Mouse (Mus musculus) inflammation-experienced regulatory T-cells, adult 6 months (primary cell): ENCODE measurements around the gene Gjb1. TPM values are rescaled to one million over a fixed set of nuclear protein-coding genes. Genes with fewer than 3 reads are reported as not detected.
A peak's percentile ranks its signal among the peaks of the same experiment; 100 is the strongest.
"Not testable (repeated sequence)": the region's sequence is repeated elsewhere in the genome, so short reads cannot be mapped to it uniquely, and the experiment has no call there.

Source experiments
- ATAC-seq: one replicate; pipeline ENCODE4 v1.8.0; 2017
- polyA plus RNA-seq, 3 experiments: library from polyadenylated mRNA; unstranded; fragments of 100-300 nt; shearing (Covaris generic); gene quantifications; one replicate each; pipeline ENCODE4 v1.2.1; 2017

Gjb1 gene
- not detected for polyA plus RNA-seq

DNA sequence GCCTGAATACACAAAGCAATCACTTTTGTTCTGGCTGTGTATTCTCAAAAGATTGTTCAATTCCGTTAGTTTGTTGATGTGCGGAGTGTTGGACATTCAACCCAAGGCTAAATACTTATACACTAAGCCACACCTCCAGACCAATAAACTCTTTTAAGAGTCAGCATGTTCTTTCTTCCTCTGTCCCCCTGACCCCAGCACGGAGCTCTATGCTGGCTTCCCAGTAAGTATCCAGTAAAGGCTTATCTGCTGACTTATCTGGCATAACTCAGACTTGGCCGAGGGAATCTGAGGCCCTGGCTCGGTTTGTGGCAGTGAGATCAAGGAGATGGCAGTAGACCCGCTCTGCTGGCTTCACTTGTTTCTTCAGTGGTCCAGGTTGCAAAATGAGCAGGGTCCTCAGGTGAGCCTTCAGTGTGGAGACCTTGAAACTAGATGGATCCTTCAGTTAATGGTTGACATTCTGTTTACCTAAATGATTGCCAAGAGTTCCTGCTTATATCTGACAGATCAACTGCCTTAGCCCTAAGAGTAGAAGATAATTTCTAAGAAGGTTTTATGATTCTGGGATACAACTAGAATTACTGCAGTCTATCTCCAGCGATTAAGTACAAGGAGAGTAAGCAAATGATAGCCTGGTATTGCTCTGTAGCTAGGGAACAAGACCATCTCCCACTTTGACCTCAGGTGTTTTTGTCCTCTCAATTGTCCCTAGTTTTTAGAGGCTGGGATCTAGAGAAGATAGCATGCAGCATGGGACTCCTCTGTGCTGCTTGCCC is at the start of gene Gjb1:
Gjb1 (plus strand) TSS at position 189 of the 779 bp plus-strand sequence.
- ATAC-seq: no peak

DNA sequence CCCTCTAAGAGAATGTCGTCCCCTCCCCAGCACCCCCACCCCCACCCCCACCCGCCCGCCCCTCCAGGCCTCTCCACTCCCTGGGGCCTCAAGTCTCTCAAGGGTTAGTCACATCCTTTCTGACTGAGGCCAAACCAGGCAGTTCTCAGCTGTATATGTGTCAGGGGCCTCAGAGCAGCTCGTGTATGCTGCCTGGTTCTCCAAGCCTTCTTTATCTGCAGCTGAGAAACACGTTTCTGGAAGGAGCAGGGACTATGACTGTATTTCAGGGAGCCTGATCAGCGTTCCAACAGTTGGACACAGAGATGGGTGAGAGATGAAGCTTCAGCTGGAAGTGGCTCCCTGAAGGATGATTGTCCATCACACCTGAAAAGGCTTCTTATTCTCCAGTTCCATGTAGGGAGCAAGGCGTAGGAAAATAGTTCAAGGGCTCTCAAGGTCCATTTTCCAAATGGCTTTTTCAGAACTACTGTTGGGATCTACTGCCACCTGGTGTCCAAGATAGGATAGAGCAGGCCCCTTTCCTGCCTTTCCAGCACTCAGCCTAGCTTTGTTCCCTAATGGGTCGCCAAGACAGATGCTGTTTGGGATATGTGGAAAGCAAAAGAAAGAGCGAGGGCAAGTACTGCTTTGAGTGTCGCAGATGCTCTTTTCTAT is 46.7 kb upstream of the Gjb1 start:
- ATAC-seq: no peak

DNA sequence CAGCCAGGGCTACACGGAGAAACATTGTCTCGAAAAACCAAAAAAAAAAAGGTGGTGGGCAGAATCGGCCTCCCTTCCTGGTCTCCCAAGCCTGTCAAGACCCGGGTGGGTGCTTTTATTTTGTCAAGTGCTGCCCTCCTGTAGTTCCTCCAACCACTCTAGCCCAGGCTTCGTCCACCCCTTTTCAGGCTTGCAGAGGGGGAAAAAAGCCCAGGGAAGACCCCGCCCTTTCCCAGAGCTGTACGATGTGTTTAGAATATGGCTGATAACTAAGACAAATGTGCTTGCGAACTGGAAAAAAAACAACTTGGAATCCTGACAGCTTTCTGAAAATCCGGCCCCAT is 44.2 kb upstream of the Gjb1 start:
- ATAC-seq: no peak

DNA sequence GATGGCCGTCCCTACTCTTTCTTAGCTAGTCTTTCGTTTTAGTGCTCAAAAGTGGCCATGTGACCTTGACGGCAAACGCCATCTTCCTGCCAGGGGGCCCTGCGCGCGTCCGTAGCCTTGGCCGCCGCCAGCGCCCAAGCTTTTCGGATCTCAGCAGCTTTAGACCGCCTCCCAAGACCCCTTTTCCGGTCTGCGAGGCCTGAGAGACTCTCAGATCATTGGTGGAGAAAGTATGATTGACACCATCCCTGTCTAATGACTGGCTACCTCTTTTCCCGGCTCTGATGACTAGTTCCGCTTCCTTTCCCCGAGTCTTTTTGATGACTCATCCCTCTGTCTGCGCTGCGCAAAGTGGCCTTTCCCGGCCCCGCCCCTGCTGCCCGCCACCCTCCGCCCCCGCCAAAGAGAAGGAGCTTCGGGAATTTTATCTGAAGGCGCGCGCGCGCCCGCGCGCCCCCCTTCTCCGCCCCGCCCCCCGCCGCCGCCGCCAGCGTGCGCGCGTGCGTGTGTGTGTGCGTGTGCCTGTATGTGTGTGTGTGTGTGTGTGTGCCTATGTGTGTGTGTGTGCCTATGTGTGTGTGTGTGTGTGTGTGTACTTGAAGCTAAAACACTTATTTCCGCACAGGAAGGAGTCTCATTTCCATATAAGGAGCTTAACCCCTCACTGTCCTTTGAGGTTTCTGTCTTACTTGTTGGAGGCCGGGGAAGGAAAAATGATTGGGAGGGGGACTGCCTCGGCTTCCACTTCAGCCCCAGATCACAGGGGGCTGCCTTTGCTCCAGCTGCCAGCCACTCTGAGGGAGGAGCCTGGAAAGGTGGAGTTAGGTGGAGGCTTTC is 43.6 kb upstream of the Gjb1 start:
- ATAC-seq: peak; percentile 90

DNA sequence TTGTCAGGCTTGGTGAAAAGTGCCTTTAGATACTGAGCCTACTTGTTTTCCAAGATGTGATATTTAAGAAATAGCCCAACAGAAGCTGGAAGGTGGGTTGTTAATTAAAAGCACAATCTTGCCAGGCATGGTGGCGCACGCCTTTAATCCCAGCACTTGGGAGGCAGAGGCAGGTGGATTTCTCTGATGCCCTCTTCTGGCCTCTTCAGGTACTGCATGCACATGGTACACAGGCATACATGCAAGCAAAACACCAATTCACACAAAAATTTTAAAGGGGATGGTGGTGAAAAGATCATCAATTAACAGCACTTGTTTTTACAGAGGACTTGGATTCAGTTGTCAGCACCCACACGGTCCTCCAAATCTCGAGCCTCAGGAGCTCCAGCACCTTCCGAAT is 41.6 kb upstream of the Gjb1 start:
- no peak for ATAC-seq

DNA sequence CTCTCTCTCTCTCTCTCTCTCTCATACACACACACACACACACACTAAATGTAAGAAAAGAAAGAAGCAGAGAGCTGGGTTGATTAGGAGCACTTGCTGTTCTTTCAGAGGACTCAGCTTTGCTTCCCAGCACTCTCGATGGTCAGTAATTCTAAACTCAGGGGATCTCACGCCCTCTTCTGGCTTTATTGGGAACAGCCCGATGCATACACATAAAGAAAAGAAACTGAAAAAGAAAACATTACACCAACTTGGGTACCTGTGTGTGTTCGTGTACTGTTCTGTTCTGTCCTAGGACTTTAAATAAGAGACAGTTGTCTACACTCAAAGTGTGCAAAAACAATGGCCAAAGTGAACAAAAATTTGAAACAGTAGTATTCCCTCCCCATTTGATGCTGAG is 37.5 kb upstream of the Gjb1 start:
- no peak for ATAC-seq

DNA sequence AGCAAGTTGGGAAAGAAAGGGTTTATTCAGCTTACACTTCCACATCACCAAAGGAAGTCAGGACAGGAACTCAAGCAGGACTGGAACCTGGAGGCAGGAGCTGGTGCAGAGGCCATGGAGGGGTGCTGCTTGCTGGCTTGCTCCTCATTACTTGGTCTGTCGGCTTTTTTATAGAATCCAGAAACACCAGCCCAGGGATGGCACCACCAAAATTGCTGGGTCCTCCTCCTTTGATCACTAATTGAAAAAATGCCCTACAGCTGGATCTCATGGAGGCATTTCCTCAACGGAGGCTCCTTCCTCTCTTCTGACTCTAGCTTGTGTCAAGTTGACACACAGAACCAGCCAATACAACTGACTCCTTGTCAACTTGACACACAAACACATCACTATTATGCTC is 33.3 kb upstream of the Gjb1 start:
- not testable (repeated sequence) for ATAC-seq

DNA sequence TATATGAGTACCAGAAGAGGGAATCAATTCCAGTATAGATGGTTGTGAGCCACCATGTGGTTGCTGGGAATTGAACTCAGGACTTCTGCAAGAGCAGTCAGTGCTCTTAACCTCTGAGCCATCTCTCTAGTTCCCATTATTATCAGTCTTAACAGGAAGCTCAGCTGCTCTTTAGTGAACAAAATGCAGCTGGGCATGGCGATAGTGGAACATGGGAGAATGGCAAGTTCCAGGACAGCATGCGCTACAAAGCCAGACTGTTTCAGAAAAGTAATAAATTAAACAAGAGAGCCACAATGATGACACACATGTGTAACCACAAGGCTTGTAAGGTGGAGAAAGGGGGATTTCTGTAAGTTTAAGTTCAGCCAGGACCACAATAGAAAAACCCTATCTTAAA is 30.7 kb upstream of the Gjb1 start:
- ATAC-seq: no peak

DNA sequence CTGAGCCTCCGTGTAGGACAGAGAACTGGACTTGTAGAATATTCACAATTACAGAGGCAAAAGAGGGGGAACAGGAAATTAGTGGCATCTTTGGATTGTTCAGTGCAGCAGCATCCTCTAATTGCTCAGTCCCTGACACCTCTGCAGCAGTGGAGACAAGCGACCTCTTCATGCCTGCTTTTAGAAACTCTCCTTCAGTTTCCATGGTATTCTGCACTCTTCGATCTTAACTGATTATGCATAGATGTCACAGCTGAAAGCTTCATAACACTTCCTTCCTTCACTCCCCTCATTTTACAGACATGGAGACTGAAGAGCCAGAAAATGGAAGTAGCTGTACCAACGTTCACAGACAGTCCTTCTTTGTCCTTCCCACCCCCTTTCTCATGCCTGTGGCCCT is 29.7 kb upstream of the Gjb1 start:
- ATAC-seq: no peak

DNA sequence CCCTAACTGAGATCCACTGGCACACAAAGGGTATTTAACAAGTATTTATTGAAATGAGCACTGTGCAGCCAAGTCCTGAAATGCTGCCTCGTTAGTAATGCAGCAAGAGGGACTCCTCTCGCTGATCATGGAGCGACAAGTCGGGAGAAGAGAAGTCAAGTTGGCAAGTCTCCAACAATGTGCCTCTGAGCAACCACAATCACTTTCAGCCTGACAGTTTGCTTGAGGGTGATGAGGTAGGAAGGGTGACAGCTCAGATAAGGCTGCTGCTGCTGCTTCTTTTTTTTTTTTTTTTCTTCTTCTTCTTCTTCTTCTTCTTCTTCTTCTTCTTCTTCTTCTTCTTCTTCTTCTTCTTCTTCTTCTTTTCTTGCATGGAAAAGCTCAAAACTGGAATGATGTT is 25.0 kb upstream of the Gjb1 start:
- no peak for ATAC-seq

DNA sequence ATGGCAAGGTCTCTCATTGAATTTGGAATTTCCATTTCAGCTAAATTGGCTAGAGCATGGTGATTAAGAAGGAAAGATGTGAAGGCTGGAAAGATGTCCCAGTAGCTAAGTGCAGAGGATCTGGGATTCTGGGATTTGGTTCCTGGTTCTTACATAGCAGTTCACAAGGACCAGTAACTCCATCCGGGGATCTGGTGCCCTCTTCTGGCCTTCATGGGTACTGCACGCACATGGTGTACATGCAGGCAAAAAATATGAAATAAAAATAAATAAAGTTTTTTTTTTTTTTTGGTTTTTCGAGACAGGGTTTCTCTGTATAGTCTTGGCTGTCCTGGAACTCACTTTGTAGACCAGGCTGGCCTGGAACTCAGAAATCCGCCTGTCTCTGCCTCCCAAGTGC is 17.3 kb upstream of the Gjb1 start:
- not testable (repeated sequence) for ATAC-seq

DNA sequence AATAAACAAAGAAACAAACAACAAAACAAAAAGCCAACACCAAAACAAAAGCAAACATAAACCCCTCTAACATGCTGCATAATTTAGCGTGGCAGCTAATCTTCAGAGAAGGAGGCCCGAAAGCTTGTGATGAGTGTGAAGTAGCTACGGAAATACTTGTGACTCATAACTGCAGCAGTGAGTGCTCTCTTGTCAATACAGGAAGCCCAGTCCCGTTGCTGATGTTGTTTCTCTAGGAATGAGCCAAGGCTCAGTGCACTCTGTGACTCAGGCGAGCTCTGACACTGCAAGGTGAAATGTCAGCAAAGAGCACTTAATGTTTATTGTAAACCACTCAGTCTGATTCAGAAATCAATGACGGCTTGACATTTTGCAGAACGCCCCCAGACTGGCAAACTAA is 7.2 kb upstream of the Gjb1 start:
- peak; percentile 99 for ATAC-seq

DNA sequence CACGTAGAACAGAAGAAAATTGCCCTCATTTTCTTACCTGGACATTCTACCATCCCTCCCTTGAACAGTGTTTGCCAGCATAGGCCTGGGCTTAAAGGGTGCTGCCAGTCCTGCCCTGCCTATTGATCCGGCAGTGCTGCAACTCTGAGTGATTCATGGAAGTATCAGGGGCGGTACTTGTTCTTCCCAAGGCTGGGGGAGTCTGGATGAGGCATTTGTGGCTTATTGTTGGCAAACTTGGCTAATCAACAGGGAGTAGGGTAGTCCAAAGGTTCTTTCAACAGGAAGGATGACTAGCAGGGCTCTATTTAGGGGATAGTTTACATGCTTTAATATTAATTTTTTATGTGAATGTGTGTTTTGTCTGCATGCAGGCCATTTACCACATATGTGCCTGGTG is 5.6 kb upstream of the Gjb1 start:
- no peak for ATAC-seq

DNA sequence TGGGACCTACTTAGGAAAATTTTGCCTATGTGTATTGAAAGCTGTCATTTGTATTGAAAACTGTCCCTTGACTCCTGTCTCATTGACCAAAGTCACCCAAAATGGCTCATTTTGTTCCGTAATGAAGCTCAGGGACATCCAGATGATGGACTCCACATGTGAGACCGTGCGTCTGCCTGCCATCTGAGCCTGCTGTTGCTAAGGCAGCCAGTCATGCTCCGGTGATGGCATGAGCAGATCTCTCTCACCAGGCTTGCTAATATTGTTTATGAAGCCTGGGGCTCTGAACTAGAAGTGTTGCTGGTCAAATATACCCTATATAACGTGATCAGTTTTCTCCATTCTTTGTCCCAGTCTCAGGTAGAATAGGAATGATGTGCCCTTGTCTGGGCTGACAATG is 3.2 kb upstream of the Gjb1 start:
- no peak for ATAC-seq

DNA sequence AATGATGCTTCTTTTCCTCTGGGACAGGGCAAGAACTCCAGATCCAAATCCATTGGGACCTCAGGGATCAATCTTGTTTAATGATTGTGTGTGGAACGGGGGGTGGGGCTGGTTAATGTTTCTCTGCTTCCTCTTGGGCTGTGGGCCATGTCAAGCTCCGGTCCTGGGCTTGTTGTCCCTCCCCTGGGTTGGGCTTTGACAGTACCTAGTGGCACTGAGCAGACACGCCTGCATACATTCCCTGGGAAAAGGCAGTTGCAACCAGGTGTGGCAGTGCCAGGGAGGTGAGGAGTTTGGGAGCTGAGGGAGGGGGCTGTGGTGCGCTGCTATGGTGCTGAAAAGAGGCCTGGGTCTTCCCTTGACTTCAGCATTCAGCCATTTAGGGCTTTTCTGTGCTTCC is 898 bp downstream of the Gjb1 start:
- ATAC-seq: no peak

DNA sequence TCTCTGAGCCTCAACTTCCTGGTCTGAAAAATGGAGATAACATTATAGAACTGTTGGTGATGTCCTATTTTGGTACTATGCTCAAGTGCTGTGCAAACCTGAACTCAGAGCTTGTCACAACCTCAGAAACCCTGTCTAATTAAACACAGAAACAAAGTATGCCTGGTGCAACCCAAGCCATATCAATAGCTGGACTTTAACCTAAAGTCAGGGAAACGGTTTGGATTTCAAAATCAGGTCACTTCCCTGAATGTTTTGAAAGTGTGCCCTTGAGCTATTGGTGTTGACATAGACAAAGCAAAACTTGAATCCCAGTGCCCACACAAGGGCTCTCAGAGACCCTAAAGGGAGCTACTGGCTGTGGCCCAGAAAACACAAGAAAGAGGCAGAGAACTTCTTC is 3.6 kb downstream of the Gjb1 start:
- ATAC-seq: no peak

DNA sequence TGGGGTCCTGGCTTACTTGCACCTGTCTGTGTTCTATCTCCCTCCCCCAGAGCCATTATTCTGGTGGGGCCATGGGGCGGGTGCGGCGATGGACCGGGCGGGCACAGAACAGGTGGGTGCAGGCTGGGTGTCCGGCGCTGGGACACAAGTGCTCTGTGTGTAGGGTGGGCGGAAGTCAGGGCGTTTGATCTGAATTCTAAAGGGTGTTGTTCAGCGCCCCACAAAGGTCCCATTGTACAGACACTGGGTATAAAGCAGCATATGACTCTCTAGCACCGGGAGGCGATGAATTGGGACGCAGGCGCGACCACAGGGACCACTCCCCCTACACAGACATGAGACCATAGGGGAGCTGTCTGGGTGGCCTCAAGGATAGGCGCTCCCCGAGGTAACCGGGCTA is 7.3 kb downstream of the Gjb1 start:
- ATAC-seq: no peak

DNA sequence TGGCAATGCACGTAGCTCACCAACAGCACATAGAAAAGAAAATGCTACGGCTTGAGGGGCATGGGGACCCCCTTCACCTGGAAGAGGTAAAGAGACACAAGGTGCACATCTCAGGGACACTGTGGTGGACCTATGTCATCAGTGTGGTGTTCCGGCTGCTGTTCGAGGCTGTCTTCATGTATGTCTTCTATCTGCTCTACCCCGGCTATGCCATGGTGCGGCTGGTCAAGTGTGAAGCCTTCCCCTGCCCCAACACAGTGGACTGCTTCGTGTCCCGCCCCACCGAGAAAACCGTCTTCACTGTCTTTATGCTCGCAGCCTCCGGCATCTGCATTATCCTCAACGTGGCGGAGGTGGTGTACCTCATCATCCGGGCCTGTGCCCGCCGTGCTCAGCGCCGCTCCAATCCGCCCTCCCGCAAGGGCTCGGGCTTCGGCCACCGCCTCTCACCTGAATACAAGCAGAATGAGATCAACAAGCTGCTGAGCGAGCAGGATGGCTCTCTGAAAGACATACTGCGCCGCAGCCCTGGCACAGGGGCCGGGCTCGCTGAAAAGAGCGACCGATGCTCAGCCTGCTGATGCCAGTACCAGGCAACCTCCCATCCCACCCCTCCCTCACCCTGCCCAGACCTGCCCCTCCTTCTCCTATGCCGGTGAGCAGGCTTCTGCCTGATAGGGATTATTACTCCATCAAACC is 8.4 kb downstream of the Gjb1 start:
- ATAC-seq: peak; percentile 32

DNA sequence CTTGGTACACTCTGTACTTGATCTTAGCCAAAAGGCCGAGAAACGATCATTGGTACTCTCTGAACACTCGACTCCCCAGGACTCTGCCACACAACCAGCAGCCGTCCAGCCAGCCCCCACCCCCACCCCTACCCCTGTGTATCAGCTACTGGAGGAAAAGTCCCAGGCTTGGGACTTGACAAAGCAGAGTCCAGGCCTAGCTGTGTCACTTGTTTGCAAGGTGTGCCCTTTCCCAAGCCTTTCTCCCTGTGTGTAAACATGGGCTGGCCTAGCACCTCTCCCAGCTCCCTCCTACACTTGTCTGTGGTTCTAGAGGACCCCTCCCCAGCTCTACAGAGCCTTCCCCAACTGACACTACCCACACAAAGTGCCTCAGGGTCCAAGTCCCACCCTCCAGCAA is 10.0 kb downstream of the Gjb1 start:
- no peak for ATAC-seq

DNA sequence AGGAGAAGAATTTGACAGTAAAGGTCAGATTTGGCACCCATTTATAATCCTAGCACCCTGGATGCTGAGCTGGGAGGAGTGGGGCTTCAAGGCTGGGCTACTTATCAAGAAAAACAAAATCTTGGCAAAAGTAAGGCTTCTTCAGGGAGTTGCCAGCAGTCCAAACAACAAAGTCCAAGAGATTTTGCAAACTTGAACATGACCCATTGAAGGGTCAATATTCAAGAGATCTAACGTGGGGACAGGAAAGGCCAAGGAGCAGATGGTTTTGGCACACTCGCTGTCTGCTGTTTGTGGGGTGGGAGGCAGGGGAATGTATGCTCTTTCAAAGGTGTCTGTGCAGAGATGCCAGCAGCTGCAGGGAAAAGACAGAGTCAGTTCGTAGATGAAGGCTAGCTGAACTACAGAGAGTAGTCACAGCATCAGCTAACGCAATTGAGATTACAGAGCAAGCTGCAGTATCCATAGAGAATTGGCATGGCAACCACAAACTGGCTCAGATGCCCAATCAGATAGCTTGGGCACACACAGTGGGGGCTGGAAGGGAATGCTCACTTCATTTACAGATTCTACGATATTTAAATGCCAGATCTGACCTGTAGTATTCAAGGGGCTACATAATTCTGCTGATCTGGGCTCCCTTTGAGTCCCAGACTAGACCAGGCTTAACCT is 12.8 kb downstream of the Gjb1 start:
- no peak for ATAC-seq

DNA sequence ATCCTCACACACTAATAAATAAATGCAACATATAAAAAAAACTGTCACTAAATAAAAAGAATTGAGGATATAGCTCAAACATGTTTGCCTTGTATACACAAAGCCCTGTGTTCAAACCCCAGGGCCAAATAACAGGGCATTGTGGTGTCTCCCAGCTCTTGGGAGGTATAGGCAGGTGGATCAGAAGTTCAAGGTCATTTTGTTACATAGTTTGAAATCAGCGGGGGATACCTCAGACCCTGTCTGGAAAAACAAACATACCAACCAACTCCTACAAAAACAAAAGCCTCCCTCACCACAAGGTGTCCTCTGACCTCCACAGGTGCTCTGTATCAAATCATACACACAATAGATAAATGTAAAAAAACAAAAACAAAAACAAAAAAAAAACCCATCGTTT is 18.2 kb downstream of the Gjb1 start:
- ATAC-seq: no peak

DNA sequence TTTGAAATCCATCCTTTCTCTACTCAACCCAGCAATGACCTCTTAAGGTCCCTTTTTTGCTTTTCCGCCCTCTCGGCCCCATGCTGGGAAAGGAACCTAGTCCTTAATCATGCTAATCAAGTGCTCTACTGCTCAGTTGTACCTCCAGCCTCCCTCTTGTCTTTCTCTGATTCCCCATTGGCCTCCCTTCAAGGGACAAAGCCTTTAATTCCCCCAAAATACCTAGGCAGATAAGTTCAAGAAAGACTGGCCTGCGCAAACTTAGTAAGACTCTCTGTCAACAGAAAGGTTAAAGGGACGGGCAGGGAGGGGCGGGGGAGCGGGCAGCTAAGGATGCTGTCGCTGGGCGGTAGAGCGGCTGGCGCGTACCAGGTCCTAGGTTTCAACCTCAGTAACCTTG is 20.3 kb downstream of the Gjb1 start:
- no peak for ATAC-seq
